Mouse (Mus musculus) fibroblast of lung, adult 2 months (primary cell): ENCODE measurements around the gene Zfp213.

Experiments
- DNase-seq: peaks from one replicate; pipeline ENCODE4 v3.0.0-alpha.2; 2011; ENCODE audit warnings: low read depth

The Zfp213 gene

DNA sequence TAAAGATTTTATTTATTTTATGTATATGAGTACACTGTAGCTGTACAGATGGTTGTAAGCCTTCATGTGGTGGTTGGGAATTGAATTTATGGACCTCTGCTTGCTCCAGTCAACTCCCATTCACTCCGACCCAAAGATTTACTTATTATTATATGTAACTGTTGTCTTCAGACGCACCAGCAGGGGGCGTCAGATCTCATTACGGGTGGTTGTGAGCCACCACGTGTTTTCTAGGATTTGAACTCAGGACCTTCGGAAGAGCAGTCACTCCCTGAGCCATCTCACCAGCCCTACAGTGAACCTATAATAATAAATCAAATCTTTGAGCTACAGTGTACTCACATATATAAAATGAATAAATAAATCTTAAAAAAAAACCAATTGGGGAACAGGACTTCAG lies 8.0 kb upstream of the Zfp213 start:
- DNase-seq = no peak

DNA sequence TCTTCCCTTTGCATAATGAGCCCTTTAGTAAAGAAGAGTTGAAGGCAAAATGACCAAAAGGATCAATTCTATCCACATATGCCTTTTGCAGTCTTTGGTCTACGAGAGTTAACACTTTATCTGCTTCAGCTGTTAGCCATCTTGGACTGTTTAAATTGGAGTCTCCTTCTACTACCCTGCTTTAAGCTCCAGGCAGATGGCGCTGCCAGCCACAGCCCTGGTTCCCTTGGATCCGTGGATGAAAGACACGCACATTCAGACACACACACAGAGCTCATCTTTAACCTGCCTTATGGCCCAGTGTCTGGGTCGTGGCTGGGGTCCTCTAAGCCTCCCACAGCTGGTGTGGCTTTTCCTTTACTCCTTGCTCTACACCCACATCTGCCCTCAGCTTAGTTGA lies 7.0 kb upstream of the Zfp213 start:
- DNase-seq = no peak

DNA sequence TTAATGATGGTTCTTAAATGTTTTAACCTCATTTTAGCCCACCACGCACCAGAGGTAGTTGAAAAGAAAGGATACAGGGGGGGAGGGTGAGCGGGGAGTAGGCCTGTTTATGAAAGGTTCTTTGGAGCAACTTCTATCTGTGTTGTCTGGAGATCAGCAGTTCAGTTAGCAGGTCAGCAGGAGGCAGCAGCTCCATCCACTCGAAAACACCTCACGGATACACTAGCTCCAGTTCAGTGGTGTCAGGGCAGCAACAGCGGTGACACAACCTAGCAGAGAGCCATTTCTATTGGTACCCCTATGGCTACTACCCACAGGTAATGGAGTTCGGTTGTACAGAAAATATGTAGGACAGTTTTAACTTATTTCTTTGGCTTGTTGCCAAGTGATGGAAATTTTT lies 6.0 kb upstream of the Zfp213 start:
- no peak for DNase-seq

DNA sequence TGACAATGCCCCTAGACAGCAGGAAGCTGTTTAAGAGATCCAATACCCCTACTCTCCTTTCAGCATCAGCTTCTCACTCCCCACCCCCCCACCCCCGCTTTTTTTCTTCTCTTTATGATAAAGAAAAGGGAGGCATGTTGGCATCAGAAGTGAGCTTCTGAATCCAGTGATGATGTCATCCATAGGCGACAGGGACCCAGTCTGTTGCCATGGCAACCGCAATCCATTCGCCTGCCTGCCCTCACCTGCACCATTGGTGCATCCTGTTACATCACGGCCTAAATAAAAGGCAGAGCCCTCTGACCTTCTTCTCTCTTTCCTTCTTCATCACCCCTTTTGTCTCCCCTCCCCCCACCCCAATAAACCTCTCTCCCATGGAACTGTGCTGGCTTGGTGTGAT lies 4.3 kb upstream of the Zfp213 start:
- no peak for DNase-seq

DNA sequence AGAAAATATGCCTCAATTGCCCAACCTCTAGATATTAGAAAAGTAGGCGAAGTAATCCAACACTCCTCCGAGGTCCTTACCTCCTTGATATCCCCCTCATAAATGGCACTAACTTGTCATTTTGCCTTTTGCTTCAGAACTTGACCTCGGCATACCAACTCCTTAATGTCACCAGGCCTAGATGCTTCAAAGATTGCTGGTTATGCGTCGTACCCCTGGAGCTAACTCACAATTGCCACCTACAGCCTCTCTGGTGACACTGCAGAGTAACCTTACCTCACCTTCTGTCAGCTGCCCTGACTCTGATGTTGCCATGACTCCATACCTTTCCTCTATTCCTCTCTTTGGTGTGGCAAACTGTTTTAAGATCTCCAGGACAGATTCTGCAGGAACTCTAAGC lies 2.7 kb upstream of the Zfp213 start:
- no peak for DNase-seq

DNA sequence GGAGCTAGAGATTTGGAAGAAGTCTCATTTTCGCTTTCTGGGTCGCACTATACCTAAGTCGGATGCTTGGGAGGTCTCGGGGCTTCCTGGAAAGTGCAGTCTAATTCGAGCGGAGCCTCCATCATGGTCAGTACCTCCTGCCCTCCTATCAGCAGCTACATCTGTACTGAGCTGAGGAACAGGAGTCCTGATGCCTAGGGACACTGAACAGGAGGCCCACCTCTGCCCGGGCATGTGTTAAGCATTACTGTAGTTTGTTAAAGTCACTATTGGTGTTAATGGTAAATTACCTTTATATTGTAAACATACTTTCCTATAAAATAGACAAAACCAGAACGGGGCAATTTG lies 304 bp upstream of the Zfp213 start:
- no peak for DNase-seq

DNA sequence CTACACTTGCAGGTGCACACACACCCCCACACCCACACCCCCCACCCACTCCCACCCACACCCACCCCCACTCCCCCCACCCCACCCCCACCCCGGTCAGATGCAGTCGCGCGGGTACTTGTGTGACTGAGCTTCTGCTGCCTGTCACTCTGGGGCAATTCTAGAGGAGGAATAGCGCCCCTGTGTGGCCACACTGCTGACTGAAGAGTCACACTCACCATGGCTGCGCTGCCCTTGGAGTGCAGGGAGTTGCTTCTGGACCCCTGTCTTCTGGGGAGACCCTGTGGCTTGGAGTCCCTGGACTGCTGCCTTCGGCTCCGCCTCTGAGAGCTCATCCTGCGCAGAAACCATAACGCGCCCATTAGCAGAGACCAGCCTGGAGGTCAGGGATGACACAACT lies 4.3 kb downstream of the Zfp213 start:
- DNase-seq = no peak

DNA sequence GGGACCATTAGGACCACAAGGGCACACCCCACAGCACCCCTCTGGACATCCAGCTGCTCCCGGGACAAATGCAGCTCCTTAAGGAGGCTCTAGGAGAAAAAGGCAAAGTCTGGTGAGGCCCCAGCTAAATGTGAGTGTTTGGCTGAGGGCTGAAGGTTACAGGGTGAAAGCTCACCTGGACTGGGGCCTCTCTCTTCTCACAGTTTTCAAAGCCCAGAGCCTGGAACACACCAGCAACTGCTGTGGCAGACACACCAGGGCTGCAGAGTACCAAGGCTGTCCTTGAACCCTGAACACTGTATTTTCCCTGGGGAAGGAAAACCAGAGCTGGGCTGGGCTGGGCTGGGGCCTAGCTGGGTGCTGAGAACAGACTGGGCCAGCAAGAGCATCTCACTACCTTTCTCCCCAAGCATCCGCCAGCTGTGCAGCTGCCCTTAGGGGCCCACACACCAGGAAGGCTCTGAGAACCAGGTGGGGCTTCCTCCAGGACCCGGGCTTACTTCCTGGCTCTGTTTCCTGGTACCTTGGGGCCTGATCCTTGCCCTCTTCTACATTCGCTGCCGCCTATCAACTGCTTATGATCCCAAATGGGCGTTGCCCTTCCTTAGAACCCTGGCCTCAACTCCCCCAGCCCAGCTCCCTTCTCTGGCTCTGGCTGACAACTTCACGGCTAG lies 8.7 kb downstream of the Zfp213 start:
- DNase-seq = no peak

DNA sequence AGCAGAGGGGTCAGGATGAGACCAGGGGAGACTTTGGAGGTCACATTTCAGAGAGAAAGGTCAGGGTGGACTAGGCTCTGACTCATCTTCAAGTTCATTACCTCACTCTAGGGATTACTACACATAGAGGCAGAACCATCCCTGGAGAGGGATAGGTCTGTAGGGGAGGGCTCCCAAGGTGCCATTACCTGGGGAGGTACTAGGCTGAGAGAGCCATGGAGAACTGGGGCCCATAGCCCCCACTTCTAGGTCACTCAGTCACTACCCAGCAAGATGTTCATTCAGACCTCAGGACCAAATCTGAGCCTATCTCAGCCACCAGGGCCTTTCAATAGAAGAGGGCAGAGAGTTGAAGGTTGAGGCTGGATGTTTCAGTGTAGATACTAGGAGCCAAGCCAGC lies 9.7 kb downstream of the Zfp213 start:
- no peak for DNase-seq

DNA sequence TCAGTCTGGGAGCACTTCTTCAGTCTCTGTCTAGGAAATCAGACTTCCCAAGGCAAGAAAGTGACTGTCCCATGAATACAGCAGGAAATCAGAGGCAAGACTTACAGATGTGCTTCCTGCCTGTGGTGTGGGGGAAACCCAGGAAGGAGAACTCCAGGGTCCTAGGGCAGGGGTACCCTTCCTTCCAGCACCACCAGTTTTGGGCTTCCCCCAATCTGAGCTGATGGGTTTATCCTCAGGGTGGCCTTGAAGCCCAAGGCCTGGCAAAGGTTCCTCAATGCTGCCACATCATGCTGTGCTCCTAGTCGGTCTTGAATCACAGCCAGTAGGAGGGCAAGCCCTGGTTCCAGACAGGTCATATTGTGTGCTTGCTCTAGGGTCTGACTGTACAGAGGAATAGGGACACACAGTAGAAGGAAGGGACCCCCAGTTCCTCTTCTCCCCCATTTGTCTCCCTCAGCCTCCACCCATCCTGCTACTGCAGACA lies 10.4 kb downstream of the Zfp213 start:
- DNase-seq = no peak

DNA sequence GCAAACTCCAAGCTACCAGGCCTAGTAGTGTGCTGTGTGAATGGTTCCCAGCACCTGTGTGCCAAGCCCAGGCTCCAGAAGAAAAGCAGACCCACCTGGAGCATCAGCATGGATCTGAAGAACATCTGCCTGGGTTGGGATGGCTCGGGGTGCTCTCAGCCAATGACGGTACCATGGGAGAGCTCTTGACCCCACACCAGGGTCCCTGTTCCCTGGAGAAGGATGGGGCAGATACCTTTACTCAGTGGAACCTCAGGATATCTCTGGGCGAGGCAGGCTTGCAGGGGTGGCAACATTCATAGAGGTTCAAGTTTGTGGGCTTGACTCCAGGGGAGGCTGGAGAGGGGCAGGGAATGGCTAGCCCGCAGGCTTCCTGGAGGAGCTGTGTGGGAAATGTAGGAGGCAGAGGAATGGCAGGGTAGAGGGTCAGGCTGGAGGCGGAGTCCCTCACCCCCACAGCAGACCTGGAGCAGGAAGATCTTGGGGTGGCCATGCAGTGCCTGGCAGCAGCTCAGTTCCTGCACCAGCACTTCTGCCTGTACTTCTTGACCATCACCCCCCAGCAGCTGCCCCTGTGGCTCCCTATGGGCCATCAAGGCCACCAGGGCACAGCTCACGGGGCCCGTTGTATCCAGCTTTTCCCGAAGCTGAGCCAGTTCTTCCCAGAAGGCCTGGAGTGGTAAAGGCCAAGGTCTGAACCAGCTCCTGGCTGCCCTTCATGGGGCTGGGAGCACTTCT lies 11.0 kb downstream of the Zfp213 start:
- no peak for DNase-seq

DNA sequence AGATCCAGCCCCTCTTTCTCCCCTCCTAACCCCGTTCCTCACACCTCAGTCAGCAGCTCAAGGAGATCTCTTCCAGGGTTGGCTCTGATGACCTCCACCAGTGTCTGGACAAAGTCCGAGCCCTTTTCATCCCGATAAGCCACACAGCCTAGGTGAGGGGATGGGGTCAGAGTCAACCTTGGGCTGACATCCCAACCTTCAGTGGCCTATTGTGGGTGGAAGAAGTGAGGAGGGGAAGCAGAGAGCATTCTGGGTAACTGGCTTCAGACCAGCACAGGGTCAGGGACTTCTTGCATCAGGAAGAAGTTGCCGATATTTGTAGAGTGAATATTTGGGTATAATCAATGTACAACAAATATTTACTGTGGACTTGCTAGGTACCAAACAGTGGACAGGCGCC lies 12.1 kb downstream of the Zfp213 start:
- no peak for DNase-seq

DNA sequence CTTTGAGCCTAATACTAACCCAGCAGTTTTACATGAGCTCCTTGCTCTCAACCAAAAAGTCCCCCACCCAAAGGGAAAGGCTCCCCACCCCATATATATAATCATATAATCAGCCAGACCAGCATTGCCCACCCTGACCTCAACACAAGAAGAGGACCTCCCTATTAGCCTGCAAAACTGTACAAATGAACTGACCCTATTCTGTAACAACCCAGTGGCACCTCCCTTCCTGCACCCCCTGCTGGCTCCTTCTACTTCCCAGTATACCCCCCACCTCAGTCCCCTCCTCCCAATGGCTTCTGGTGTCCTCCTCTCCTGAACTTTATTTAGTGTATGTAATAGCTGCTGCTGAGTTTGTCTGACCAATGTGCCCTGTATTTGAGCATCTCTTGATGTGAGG lies 12.6 kb downstream of the Zfp213 start:
- no peak for DNase-seq

DNA sequence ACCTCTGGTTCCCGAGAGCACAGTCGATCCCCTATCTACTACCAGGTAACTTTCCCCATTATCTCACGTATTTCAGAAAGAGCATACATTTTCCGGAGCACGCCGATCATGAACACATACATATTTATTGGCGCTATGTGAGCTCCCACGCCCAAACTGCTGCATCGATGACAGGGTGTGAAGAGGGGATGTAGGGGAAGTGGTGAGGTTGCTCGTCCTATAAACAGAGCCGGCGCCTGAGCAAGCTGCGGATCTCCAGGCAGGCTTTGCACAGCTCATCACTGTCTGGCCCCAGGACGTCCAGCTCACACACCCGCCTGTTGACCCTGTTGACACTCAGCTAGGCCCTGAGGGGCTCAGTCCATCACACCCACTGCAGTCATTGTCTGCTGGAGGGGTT lies 13.2 kb downstream of the Zfp213 start:
- no peak for DNase-seq

DNA sequence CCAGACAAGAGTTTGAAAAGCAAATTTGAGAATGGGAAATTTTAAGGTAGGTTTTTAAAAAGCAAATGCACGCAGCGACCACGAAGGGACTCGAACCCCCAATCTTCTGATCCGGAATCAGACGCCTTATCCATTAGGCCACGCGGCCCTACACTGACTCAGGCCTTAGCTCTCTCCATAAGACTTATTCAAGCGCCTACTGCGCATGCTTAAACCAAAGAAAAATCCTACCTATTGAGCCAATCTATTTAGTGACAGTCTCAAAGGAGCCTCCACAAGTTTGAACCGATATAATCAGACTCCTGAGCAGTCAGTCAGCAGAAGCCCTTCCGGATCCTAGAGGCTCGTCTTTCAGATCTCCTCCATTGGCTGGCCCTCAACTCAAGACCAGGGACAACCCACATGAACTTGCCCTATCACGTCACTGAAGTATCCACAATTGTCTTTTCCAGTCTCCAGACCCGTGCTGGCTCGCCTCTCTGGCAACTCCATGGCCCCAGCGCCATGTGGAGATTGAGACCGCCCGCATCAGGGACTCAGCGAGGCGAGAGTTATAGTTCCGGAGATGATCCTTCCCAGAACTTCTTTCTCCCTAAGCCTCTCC lies 13.7 kb downstream of the Zfp213 start:
- peak; percentile 79 for DNase-seq

DNA sequence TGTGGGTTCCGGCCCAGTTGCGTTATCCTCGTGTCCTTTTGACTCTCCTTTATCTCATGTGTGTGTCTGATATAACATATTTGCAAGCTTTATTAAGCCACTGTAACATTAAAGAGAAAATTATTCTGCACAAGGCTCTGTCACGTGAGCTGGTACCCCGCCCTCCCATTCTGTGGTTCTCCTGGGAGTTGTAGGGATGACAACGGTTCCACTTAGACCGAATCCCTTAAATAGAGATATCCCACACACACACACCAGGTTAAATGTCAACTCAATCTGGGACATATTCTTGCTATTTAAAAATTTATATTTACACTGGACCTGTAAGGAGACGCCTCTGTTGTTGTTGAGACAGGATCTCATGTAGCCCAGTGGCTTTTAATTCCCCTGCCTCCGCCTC lies 14.6 kb downstream of the Zfp213 start:
- DNase-seq = no peak

DNA sequence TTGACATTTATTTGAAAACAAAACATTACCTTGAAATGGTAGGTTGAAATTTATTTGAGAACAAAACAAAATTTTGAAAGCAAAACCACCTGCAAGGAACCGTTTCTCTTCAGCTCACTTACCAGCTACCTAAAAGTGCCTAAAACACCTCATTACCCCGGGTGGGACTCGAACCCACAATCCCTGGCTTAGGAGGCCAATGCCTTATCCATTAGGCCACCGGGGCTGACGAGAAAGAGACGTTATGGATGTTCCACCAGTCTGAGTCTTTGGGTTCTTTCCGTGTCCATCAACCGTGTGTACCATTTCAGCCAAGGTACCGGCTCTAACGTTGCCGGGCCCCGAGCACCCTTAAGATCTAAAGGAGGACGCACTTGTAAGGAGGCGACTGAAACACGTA lies 15.4 kb downstream of the Zfp213 start:
- DNase-seq = no peak

DNA sequence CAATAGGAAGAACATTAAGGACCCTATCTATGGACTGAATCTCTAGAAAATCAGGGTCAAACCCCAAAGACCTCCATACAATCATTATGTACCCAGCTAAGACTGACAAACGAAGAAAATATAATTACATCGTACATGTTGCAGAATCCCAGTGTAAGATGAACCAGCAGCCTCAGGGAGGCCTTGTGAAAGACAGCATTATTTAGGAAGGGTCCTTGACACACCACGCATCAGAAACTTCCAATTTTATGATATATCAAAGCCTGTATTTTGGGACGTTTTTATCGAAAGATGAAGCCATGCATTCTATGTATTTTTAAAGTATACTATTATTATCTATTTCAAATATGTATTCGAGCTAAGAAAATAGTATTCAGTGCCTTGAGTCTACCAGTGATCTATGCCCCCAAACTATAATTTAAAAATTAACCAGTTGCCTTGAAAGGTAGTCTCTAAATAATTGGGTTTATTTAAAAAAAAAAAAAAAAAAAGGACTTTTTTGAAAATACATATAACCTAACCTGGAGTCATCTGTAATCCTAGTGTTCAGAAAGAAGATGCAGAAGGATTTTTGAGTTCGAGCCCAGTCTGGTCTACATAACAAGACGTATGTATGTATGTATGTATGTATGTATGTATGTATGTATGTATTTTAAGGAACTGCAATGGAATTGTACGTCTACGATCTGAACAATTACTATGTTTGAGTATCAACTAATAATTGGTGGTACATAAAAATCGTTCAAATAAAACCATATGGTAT lies 16.2 kb downstream of the Zfp213 start:
- DNase-seq = no peak

DNA sequence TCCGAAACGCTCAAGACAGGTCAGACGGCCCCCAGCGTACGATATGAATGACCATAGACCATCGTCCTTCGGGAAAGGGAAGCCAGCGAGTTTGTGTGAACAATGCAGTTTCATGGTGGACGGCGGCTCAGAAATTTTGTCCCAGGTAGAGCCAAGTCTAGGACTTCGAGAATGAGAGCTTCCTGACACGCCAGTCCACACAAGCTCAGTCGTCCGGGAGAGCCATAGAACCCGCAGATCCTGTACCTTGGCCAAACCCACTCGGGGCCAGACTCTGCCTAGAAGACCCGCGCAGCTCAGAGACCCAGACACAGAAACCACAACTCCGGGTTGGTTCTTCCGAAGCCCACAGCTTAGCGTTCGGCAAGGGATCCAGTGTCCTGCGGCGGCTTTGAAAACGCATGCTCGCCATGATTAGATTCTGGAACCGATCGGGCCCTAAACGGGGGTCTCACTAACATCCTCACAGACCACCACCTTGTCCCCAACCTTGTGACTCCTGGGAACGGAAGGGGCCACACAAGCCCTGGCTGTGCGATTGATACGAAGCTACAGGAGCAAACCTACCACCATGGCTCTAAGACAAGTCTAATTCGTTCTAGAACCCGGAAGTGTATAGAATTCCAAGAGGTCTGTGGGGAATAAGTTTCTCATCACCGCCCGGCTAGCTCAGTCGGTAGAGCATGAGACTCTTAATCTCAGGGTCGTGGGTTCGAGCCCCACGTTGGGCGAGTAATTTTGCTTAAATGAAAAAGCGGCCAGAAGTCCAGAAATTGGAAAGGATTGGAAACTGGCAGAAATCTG lies 17.1 kb downstream of the Zfp213 start:
- DNase-seq = peak; percentile 84

DNA sequence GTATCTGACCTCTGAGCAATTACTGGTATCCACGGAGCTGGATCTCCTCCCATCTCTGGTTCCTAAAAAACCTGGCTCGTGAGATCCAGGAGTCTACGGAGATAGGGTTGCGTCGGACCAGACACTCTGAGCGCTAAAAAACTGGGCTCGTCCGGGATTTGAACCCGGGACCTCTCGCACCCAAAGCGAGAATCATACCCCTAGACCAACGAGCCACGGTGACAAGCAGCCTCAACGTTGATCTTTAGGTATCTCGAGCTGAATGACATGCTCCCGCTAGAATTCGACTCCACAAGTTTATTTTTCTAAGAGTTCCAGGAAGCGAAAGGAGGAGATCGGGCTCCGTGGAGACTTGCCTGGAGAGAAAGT lies 17.7 kb downstream of the Zfp213 start:
- peak; percentile 69 for DNase-seq

DNA sequence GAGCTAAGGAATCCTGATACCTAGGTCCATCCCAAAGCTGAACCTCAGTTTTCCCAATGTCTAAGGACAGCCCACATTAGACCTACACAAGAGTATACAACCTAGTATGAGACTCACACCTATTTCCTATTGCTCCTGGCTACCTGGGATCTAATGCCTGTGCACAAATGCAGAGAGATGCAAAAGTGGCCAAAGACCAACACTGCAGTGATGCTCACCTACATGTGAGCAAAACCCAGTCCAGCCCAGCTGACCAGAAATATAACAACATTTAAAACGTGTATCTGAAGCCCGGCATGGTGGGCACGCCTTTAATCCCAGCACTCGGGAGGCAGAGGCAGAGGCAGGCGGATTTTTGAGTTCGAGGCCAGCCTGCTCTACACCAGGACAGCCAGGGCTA lies 18.2 kb downstream of the Zfp213 start:
- DNase-seq = no peak

DNA sequence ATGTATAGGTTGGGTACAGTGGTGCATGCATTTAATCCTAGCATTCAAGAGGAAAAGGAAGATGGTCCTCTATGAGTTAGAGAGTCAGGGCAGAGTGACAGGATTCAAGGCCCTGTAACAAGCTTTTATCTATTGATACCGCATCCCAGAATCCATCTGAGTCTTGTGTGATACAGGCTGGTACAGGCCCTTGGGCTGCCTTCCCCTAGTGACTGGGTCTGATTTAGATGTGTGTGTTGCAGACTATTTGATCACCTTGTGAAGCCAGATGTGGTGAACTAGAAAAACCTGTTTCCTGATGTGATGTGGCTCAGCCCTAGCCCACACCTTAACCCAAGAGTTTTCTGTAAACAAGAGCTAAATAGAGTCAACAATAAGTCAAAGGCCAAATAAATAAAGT lies 19.3 kb downstream of the Zfp213 start:
- no peak for DNase-seq
